ENCODE assay signal across 9 mouse cellular contexts in genomic region chr3:86850394-86851030, GRCm38 (mm10).
DNase-seq lines count a peak whose midpoint lies in the region; ATAC-seq and TF ChIP-seq lines count a peak whose summit lies in the region.
"Had no signal": no experiment of that assay in that cellular context is flagged by ENCODE, and none has a peak within 500 bp of the region (broad histone marks: within the 10 kb centered on the region; RNA-seq: fewer than 3 reads in every experiment).

No protein-coding gene starts in this region.

- 74% methylated on average over 10 of the region's 10 CpGs for WGBS in hindbrain, embryonic 10.5 days
- WGBS in hindbrain, embryonic 11.5 days = 75% methylated on average over 10 of the region's 10 CpGs
- 42% methylated on average over 10 of the region's 10 CpGs for WGBS in forebrain, postnatal 0 days
- 79% methylated on average over 10 of the region's 10 CpGs for WGBS in neural tube, embryonic 12.5 days

- H3K4me2 ChIP-seq in hindbrain, embryonic 11.5 days (replicated peaks; ENCODE audit: low read depth, low read length) = no peak overlapping the region
- no peak overlapping the region for H3K4me2 ChIP-seq in forebrain, postnatal 0 days (ENCODE audit: low read depth)
- H3K4me2 ChIP-seq in neural tube, embryonic 12.5 days (replicated peaks) = no peak overlapping the region

- peak overlapping the region; percentile 56 for H3K27ac ChIP-seq in hindbrain, embryonic 10.5 days
- no peak overlapping the region for H3K27ac ChIP-seq in hindbrain, embryonic 11.5 days (ENCODE audit: low read depth, low read length)
- peak overlapping the region; percentile 47 for H3K27ac ChIP-seq in forebrain, postnatal 0 days (ENCODE audit: low read depth, low read length)
- H3K27ac ChIP-seq in neural tube, embryonic 12.5 days = peak overlapping the region; percentile 13; the same call in 1 of the 2 replicates

- no peak overlapping the region for H3K4me3 ChIP-seq in hindbrain, embryonic 10.5 days
- no peak overlapping the region for H3K4me3 ChIP-seq in hindbrain, embryonic 11.5 days (ENCODE audit: low read depth, low read length)
- H3K4me3 ChIP-seq in forebrain, postnatal 0 days (ENCODE audit: low read depth, low read length) = no peak overlapping the region
- no peak overlapping the region for H3K4me3 ChIP-seq in neural tube, embryonic 12.5 days

- no peak for TF ChIP-seq CTCF in forebrain, postnatal 0 days (IDR thresholded peaks at IDR 0.05; ENCODE audit: low read depth)

- H3K9me3 ChIP-seq in hindbrain, embryonic 10.5 days = no peaks in the 10 kb centered on the region
- no peaks in the 10 kb centered on the region for H3K9me3 ChIP-seq in hindbrain, embryonic 11.5 days (ENCODE audit: control insufficient read depth, low read length)
- no peaks in the 10 kb centered on the region for H3K9me3 ChIP-seq in forebrain, postnatal 0 days (ENCODE audit: low read length)
- no peaks in the 10 kb centered on the region for H3K9me3 ChIP-seq in neural tube, embryonic 12.5 days

- no peaks in the 10 kb centered on the region for H3K27me3 ChIP-seq in hindbrain, embryonic 10.5 days (ENCODE audit: insufficient read depth, poor library complexity, severe bottlenecking)
- no peaks in the 10 kb centered on the region for H3K27me3 ChIP-seq in hindbrain, embryonic 11.5 days (ENCODE audit: control insufficient read depth, insufficient read depth, low read length)
- H3K27me3 ChIP-seq in forebrain, postnatal 0 days (ENCODE audit: insufficient read depth, low read length) = no peaks in the 10 kb centered on the region
- no peaks in the 10 kb centered on the region for H3K27me3 ChIP-seq in neural tube, embryonic 12.5 days (replicated peaks)

- DNase-seq in hindbrain, embryonic 10.5 days (ENCODE audit: low spot score) = no peak
- DNase-seq in hindbrain, embryonic 11.5 days (ENCODE audit: low spot score) = no peak
- peak; percentile 88 for DNase-seq in cerebellum, adult 9-11 months
- DNase-seq in forebrain, postnatal 0 days = peak; percentile 39
- no peak for DNase-seq in right cerebral cortex, postnatal 4 days
- no peak for DNase-seq in thymus, adult 18-20 months
- no peak for DNase-seq in retina, embryonic 14.5 days (ENCODE audit: low spot score)
- DNase-seq: spleen, adult 18-20 months had no signal

- peaks cover 54% of the 10 kb centered on the region for H3K4me1 ChIP-seq in hindbrain, embryonic 10.5 days (replicated peaks)
- H3K4me1 ChIP-seq in hindbrain, embryonic 11.5 days (replicated peaks; ENCODE audit: control insufficient read depth, insufficient read depth, low read length) = peaks cover 12% of the 10 kb centered on the region; the same call in 1 of the 2 replicates
- H3K4me1 ChIP-seq in forebrain, postnatal 0 days (ENCODE audit: insufficient read depth) = peaks cover 18% of the 10 kb centered on the region
- peaks cover 22% of the 10 kb centered on the region for H3K4me1 ChIP-seq in neural tube, embryonic 12.5 days

- no peak overlapping the region for H3K9ac ChIP-seq in hindbrain, embryonic 11.5 days (ENCODE audit: low read depth, low read length)
- H3K9ac ChIP-seq in forebrain, postnatal 0 days = no peak overlapping the region
- H3K9ac ChIP-seq in neural tube, embryonic 12.5 days = no peak overlapping the region

- no peak for ATAC-seq in hindbrain, embryonic 11.5 days (ENCODE audit: low FRiP score)
- peak; percentile 26; the same call in 1 of the 2 replicates for ATAC-seq in forebrain, postnatal 0 days
- ATAC-seq in neural tube, embryonic 12.5 days (ENCODE audit: low FRiP score, low read depth) = no peak

- no peaks in the 10 kb centered on the region for H3K36me3 ChIP-seq in hindbrain, embryonic 10.5 days
- H3K36me3 ChIP-seq in hindbrain, embryonic 11.5 days (ENCODE audit: control insufficient read depth, insufficient read depth, low read length) = no peaks in the 10 kb centered on the region
- H3K36me3 ChIP-seq in forebrain, postnatal 0 days (ENCODE audit: insufficient read depth) = no peaks in the 10 kb centered on the region
- no peaks in the 10 kb centered on the region for H3K36me3 ChIP-seq in neural tube, embryonic 12.5 days

Comparison
In these comparisons a context has a peak if more than half of its experiments do, and no peak if none do; other contexts are left out.
1. DNase-seq: peak in cerebellum, adult 9-11 months (single experiment) and forebrain, postnatal 0 days (single experiment); none in hindbrain, embryonic 10.5 days (single experiment), hindbrain, embryonic 11.5 days (single experiment), right cerebral cortex, postnatal 4 days (single experiment), thymus, adult 18-20 months (0 of 2) and retina, embryonic 14.5 days (single experiment).